Mouse (Mus musculus) C3H10T1/2 (cell line): ENCODE measurements around the gene Cblc. TPM values are rescaled to one million over a fixed set of nuclear protein-coding genes. Genes with fewer than 3 reads are reported as not detected.

Source experiments
- polyA plus RNA-seq, 2 experiments: library from polyadenylated mRNA; unstranded; fragments of >200 nt; fragmentation: generic; extraction: Trizol; gene quantifications; one replicate each; pipeline ENCODE4 v1.2.1; 2012; ENCODE audit warnings: missing spikeins in 2 of 2

Cblc gene
- under 1 TPM in 1 of 2 experiments, not detected in 1; 0.06 TPM for polyA plus RNA-seq

GRCm38 (mm10) chr7:19796697-19797588 lies at the start of gene Cblc:
Gene Cblc (minus strand): TSS chr7:19796809.

GRCm38 (mm10) chr7:19822604-19823058 lies 26.0 kb upstream of the Cblc start, which contains the start of gene Bcl3:
Gene Bcl3 (minus strand): TSS chr7:19822770.

GRCm38 (mm10) chr7:19770984-19771391 lies 25.6 kb downstream of the Cblc start, which contains the start of gene Bcam:
Gene Bcam (minus strand): TSS chr7:19771016.

GRCm38 (mm10) chr7:19750217-19751069 lies 46.2 kb downstream of the Cblc start, which contains the start of gene Nectin2:
Gene Nectin2 (minus strand): TSS chr7:19750483.

Other genes with a start within 250 kb of the Cblc start
- 10 to 100 TPM; 33.3 to 45.0 TPM for gene Ppp1r37, start 233.7 kb downstream of the Cblc start, polyA plus RNA-seq
- under 1 TPM in 1 of 2 experiments, not detected in 1; 0.07 TPM for gene Zfp296, start 219.5 kb downstream of the Cblc start, polyA plus RNA-seq
- 100 to 1,000 TPM; 127 to 141 TPM for gene Gemin7, start 219.2 kb downstream of the Cblc start, polyA plus RNA-seq
- 10 to 100 TPM; 11.9 to 28.1 TPM for gene Clasrp, start 192.3 kb downstream of the Cblc start, polyA plus RNA-seq
- gene Relb, start 167.4 kb downstream of the Cblc start, polyA plus RNA-seq, result 10 to 100 TPM; 11.9 to 33.1 TPM
- gene Clptm1, start 131.8 kb downstream of the Cblc start, polyA plus RNA-seq, result 10 to 100 TPM; 82.8 to 99.6 TPM
- gene Apoc2, start 118.9 kb downstream of the Cblc start, polyA plus RNA-seq, result under 1 TPM in 1 of 2 experiments, not detected in 1; 0.94 TPM
- gene Gm44805, start 115.4 kb downstream of the Cblc start, polyA plus RNA-seq, result not detected
- gene Apoc4, start 115.3 kb downstream of the Cblc start, polyA plus RNA-seq, result 1 to 10 TPM in 1 of 2 experiments, not detected in 1; 4.6 TPM
- 10 to 100 TPM in 1 of 2 experiments, not detected in 1; 23.3 TPM for gene Apoc1, start 104.1 kb downstream of the Cblc start, polyA plus RNA-seq
- 10 to 100 TPM in 1 of 2 experiments, under 1 TPM in 1; 0.54 to 25.5 TPM for gene Apoe, start 97.6 kb downstream of the Cblc start, polyA plus RNA-seq
- gene Tomm40, start 81.4 kb downstream of the Cblc start, polyA plus RNA-seq, result 100 to 1,000 TPM in 1 of 2 experiments, 10 to 100 TPM in 1; 73.6 to 172 TPM
- 10 to 100 TPM; 10.7 to 22.9 TPM for gene Nectin2, start 46.3 kb downstream of the Cblc start, polyA plus RNA-seq
- gene Bcam, start 25.8 kb downstream of the Cblc start, polyA plus RNA-seq, result under 1 TPM; 0.04 to 0.12 TPM
- gene Bcl3, start 26.0 kb upstream of the Cblc start, polyA plus RNA-seq, result 10 to 100 TPM in 1 of 2 experiments, 1 to 10 TPM in 1; 3.7 to 20.3 TPM
- under 1 TPM in 1 of 2 experiments, not detected in 1; 0.12 TPM for gene Gm19345, start 55.2 kb upstream of the Cblc start, polyA plus RNA-seq
- gene Ceacam16, start 64.5 kb upstream of the Cblc start, polyA plus RNA-seq, result under 1 TPM in 1 of 2 experiments, not detected in 1; 0.04 TPM
- not detected for gene Ceacam19, start 91.2 kb upstream of the Cblc start, polyA plus RNA-seq
- gene Pvr, start 124.4 kb upstream of the Cblc start, polyA plus RNA-seq, result 1 to 10 TPM; 5.5 to 6.8 TPM
- under 1 TPM; 0.28 to 0.59 TPM for gene Igsf23, start 153.9 kb upstream of the Cblc start, polyA plus RNA-seq
- gene Ceacam20, start 168.6 kb upstream of the Cblc start, polyA plus RNA-seq, result under 1 TPM in 1 of 2 experiments, not detected in 1; 0.01 TPM
- not detected for gene Nlrp9b, start 194.7 kb upstream of the Cblc start, polyA plus RNA-seq